Mouse (Mus musculus): ENCODE data around the gene Fam219b. TPM values are rescaled to one million over a fixed set of nuclear protein-coding genes. Genes with fewer than 3 reads are reported as not detected.

The Fam219b gene
- polyA plus RNA-seq, 2 experiments: 3.1 to 4.8 TPM

GRCm38 (mm10) chr9:57577144-57577849, 40.0 kb downstream of the Fam219b start:
- Histone ChIP-seq H3K36me3 (replicated peaks; ENCODE audit: control insufficient read depth, insufficient read depth, low read depth) (peaks cover 5% of the 10 kb centered on the region), H3K9me3 (ENCODE audit: control insufficient read depth, low read length) (no peaks in the 10 kb centered on the region), H3K4me1 (replicated peaks; ENCODE audit: control insufficient read depth in 2 of 2, insufficient read depth in 2 of 2, low read length in 1 of 2) (peaks cover 10 to 15% of the 10 kb centered on the region in 2 experiments), H3K9ac (replicated peaks) (peak overlapping the region; percentile 36), H3K4me2 (ENCODE audit: low read depth) (peak overlapping the region; percentile 35), H3K4me3 (ENCODE audit: insufficient read depth in 1 of 2, low read depth in 2 of 2, low read length in 2 of 2) (no peak overlapping the region), H3K27ac (peak overlapping the region; percentile 45), H3K27me3 (ENCODE audit: control insufficient read depth, insufficient read depth, low read length) (no peaks in the 10 kb centered on the region)
- TF ChIP-seq EP300 (IDR thresholded peaks at IDR 0.05; ENCODE audit: low read depth) (peak; percentile 57), CTCF (IDR thresholded peaks at IDR 0.05; ENCODE audit: low read depth) (no peak)
- WGBS (ENCODE audit: insufficient replicate concordance): 20% methylated on average over 6 of the region's 6 CpGs
- ATAC-seq (ENCODE audit: insufficient read depth) (peak; percentile 86), DNase-seq (ENCODE audit: low read depth in 3 of 3, low spot score in 3 of 3) (peak in 1 of 3 experiments; percentile 49)

- Histone ChIP-seq H3K4me1 (replicated peaks; ENCODE audit: control insufficient read depth in 2 of 2, insufficient read depth in 2 of 2, low read length in 1 of 2) (peaks cover 4 to 6% of the 10 kb centered on the region in 2 experiments), H3K9ac (replicated peaks) (no peak overlapping the region), H3K4me3 (ENCODE audit: insufficient read depth in 1 of 2, low read depth in 2 of 2, low read length in 2 of 2) (no peak overlapping the region), H3K27me3 (ENCODE audit: control insufficient read depth, insufficient read depth, low read length) (no peaks in the 10 kb centered on the region), H3K9me3 (ENCODE audit: control insufficient read depth, low read length) (no peaks in the 10 kb centered on the region), H3K27ac (no peak overlapping the region), H3K36me3 (replicated peaks; ENCODE audit: control insufficient read depth, insufficient read depth, low read depth) (peaks cover 5% of the 10 kb centered on the region), H3K4me2 (ENCODE audit: low read depth) (no peak overlapping the region)
- 60% methylated on average over 3 of the region's 3 CpGs for WGBS (ENCODE audit: insufficient replicate concordance)
- no peak for TF ChIP-seq EP300 (IDR thresholded peaks at IDR 0.05; ENCODE audit: low read depth)
- TF ChIP-seq CTCF (IDR thresholded peaks at IDR 0.05; ENCODE audit: low read depth): no peak
- DNase-seq (ENCODE audit: low read depth in 3 of 3, low spot score in 3 of 3): no peak
- ATAC-seq (ENCODE audit: insufficient read depth): no peak
Observed at GRCm38 (mm10) chr9:57584991-57585390, 47.7 kb downstream of the Fam219b start.

- DNase-seq (ENCODE audit: low read depth in 3 of 3, low spot score in 3 of 3) (peak; percentile 38 to 58 (median 53)), ATAC-seq (ENCODE audit: insufficient read depth) (peak; percentile 81)
- H3K4me3 ChIP-seq (ENCODE audit: insufficient read depth in 1 of 2, low read depth in 2 of 2, low read length in 2 of 2): peak within 1 kb of the TSS; percentile 74 to 81
- H3K27ac ChIP-seq: no peak within 1 kb of the TSS; the same call in 1 of the 2 replicates
- H3K36me3 ChIP-seq (replicated peaks; ENCODE audit: control insufficient read depth, insufficient read depth, low read depth): no peaks in the 10 kb centered on the region
- H3K4me2 ChIP-seq (ENCODE audit: low read depth): peak within 1 kb of the TSS; percentile 91
- WGBS (ENCODE audit: insufficient replicate concordance): under 1% methylated on average over 58 of the region's 58 CpGs
- no peak for TF ChIP-seq EP300 (IDR thresholded peaks at IDR 0.05; ENCODE audit: low read depth)
- TF ChIP-seq CTCF (IDR thresholded peaks at IDR 0.05; ENCODE audit: low read depth): peak; percentile 34
- H3K9me3 ChIP-seq (ENCODE audit: control insufficient read depth, low read length): no peaks in the 10 kb centered on the region
- H3K4me1 ChIP-seq (replicated peaks; ENCODE audit: control insufficient read depth in 2 of 2, insufficient read depth in 2 of 2, low read length in 1 of 2): peaks cover 4 to 6% of the 10 kb centered on the region in 2 experiments
- H3K9ac ChIP-seq (replicated peaks): peak within 1 kb of the TSS; percentile 76
- no peaks in the 10 kb centered on the region for H3K27me3 ChIP-seq (ENCODE audit: control insufficient read depth, insufficient read depth, low read length)
Observed at GRCm38 (mm10) chr9:57589224-57590126, 52.1 kb downstream of the Fam219b start, which contains the start of gene Ulk3. Gene Ulk3 (plus strand): TSS chr9:57589452.

- Histone ChIP-seq H3K4me3 (ENCODE audit: insufficient read depth in 1 of 2, low read depth in 2 of 2, low read length in 2 of 2) (no peak overlapping the region), H3K4me2 (ENCODE audit: low read depth) (no peak overlapping the region), H3K27ac (no peak overlapping the region), H3K9ac (replicated peaks) (no peak overlapping the region), H3K4me1 (replicated peaks; ENCODE audit: control insufficient read depth in 2 of 2, insufficient read depth in 2 of 2, low read length in 1 of 2) (peaks cover 4 to 6% of the 10 kb centered on the region in 2 experiments), H3K27me3 (ENCODE audit: control insufficient read depth, insufficient read depth, low read length) (no peaks in the 10 kb centered on the region), H3K36me3 (replicated peaks; ENCODE audit: control insufficient read depth, insufficient read depth, low read depth) (no peaks in the 10 kb centered on the region), H3K9me3 (ENCODE audit: control insufficient read depth, low read length) (no peaks in the 10 kb centered on the region)
- no peak for ATAC-seq (ENCODE audit: insufficient read depth)
- TF ChIP-seq EP300 (IDR thresholded peaks at IDR 0.05; ENCODE audit: low read depth) (no peak), CTCF (IDR thresholded peaks at IDR 0.05; ENCODE audit: low read depth) (peak; percentile 32; the same call in 1 of the 2 replicates)
- 38% methylated on average over 5 of the region's 5 CpGs for WGBS (ENCODE audit: insufficient replicate concordance)
- DNase-seq (ENCODE audit: low read depth in 3 of 3, low spot score in 3 of 3): no peak
Observed at GRCm38 (mm10) chr9:57590726-57591125, 53.4 kb downstream of the Fam219b start.

Other genes with a start within 250 kb of the Fam219b start
- gene Ppcdc, start 97.4 kb upstream of the Fam219b start, polyA plus RNA-seq (2012; rRNA removed): 9.4 and 10.0 TPM in 2 replicates
- gene Ppcdc, start 97.4 kb upstream of the Fam219b start, polyA plus RNA-seq (2014; fragmentation: Nextera tagmentation; extraction: Ambion mirVana): 7.4 and 9.4 TPM in 2 replicates
- 9.1 and 9.2 TPM in 2 replicates for gene Scamp5, start 69.5 kb upstream of the Fam219b start, polyA plus RNA-seq (2012; rRNA removed)
- 4.5 and 5.2 TPM in 2 replicates for gene Scamp5, start 69.5 kb upstream of the Fam219b start, polyA plus RNA-seq (2014; fragmentation: Nextera tagmentation; extraction: Ambion mirVana)
- gene Rpp25, start 33.5 kb upstream of the Fam219b start, polyA plus RNA-seq (2012; rRNA removed): 0.09 and 0.18 TPM in 2 replicates
- gene Rpp25, start 33.5 kb upstream of the Fam219b start, polyA plus RNA-seq (2014; fragmentation: Nextera tagmentation; extraction: Ambion mirVana): 0.39 and 0.54 TPM in 2 replicates
- gene Cox5a, start 16.3 kb upstream of the Fam219b start, polyA plus RNA-seq (2012; rRNA removed): 104 and 121 TPM in 2 replicates
- gene Cox5a, start 16.3 kb upstream of the Fam219b start, polyA plus RNA-seq (2014; fragmentation: Nextera tagmentation; extraction: Ambion mirVana): 316 and 317 TPM in 2 replicates
- gene Mpi, start 15.2 kb downstream of the Fam219b start, polyA plus RNA-seq (2012; rRNA removed): 8.1 and 8.5 TPM in 2 replicates
- gene Mpi, start 15.2 kb downstream of the Fam219b start, polyA plus RNA-seq (2014; fragmentation: Nextera tagmentation; extraction: Ambion mirVana): 6.7 and 7.9 TPM in 2 replicates
- 13.9 and 15.6 TPM in 2 replicates for gene Scamp2, start 23.4 kb downstream of the Fam219b start, polyA plus RNA-seq (2012; rRNA removed)
- 20.7 and 21.1 TPM in 2 replicates for gene Scamp2, start 23.4 kb downstream of the Fam219b start, polyA plus RNA-seq (2014; fragmentation: Nextera tagmentation; extraction: Ambion mirVana)
- 4.5 and 5.1 TPM in 2 replicates for gene Ulk3, start 51.9 kb downstream of the Fam219b start, polyA plus RNA-seq (2012; rRNA removed)
- 2.0 and 2.3 TPM in 2 replicates for gene Ulk3, start 51.9 kb downstream of the Fam219b start, polyA plus RNA-seq (2014; fragmentation: Nextera tagmentation; extraction: Ambion mirVana)
- not detected in 2 replicates for gene Cplx3, start 68.8 kb downstream of the Fam219b start, polyA plus RNA-seq (2012; rRNA removed)
- not detected in 2 replicates for gene Cplx3, start 68.8 kb downstream of the Fam219b start, polyA plus RNA-seq (2014; fragmentation: Nextera tagmentation; extraction: Ambion mirVana)
- gene Lman1l, start 83.2 kb downstream of the Fam219b start, polyA plus RNA-seq (2012; rRNA removed): not detected in 2 replicates
- gene Lman1l, start 83.2 kb downstream of the Fam219b start, polyA plus RNA-seq (2014; fragmentation: Nextera tagmentation; extraction: Ambion mirVana): not detected in 2 replicates
- 22.7 and 26.3 TPM in 2 replicates for gene Csk, start 116.1 kb downstream of the Fam219b start, polyA plus RNA-seq (2012; rRNA removed)
- gene Csk, start 116.1 kb downstream of the Fam219b start, polyA plus RNA-seq (2014; fragmentation: Nextera tagmentation; extraction: Ambion mirVana): 11.1 and 13.8 TPM in 2 replicates
- gene Cyp1a2, start 146.2 kb downstream of the Fam219b start, polyA plus RNA-seq (2012; rRNA removed): 0.06 and 0.11 TPM in 2 replicates
- 0.11 and 0.18 TPM in 2 replicates for gene Cyp1a2, start 146.2 kb downstream of the Fam219b start, polyA plus RNA-seq (2014; fragmentation: Nextera tagmentation; extraction: Ambion mirVana)
- gene Cyp1a1, start 150.4 kb downstream of the Fam219b start, polyA plus RNA-seq (2012; rRNA removed): 0.13 and 0.15 TPM in 2 replicates
- not detected in 2 replicates for gene Cyp1a1, start 150.4 kb downstream of the Fam219b start, polyA plus RNA-seq (2014; fragmentation: Nextera tagmentation; extraction: Ambion mirVana)
- gene Edc3, start 171.0 kb downstream of the Fam219b start, polyA plus RNA-seq (2012; rRNA removed): 6.9 and 7.2 TPM in 2 replicates
- 10.3 and 12.8 TPM in 2 replicates for gene Edc3, start 171.0 kb downstream of the Fam219b start, polyA plus RNA-seq (2014; fragmentation: Nextera tagmentation; extraction: Ambion mirVana)
- 110 and 136 TPM in 2 replicates for gene Clk3, start 228.3 kb downstream of the Fam219b start, polyA plus RNA-seq (2012; rRNA removed)
- 88.0 and 95.0 TPM in 2 replicates for gene Clk3, start 228.3 kb downstream of the Fam219b start, polyA plus RNA-seq (2014; fragmentation: Nextera tagmentation; extraction: Ambion mirVana)

All from liver, embryonic 14.5 days (tissue).